Mouse (Mus musculus): ENCODE results near the gene Thumpd3.

DNA sequence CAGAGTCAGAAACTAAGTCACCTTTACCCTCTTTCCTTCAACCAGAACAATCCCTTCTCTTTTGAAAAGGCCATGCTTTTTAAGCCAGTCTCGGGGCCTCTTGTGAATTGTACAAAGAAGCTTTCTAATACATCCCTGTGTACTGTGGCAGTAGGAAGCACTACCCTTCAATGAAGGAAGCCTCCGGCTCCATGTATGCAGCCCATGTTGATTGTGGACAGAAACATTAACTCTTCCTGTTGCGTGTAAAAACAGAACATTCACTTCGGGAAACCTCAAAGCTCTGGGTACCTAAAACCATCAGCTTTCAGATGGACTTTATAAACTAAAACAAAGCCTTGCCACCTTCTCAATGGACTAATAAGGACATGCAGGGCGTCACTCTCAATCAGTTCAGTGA is 20.3 kb upstream of the Thumpd3 start:
- TF ChIP-seq CTCF (IDR thresholded peaks at IDR 0.05), result no peak
- TF ChIP-seq EP300 (IDR thresholded peaks at IDR 0.05), result no peak

All from lung, postnatal 0 days (tissue).